In genomic region chr17:44663208-44663607, GRCm38 (mm10) we compare ENCODE assay signal across 25 mouse cellular contexts.
DNase-seq lines count a peak whose midpoint lies in the region; ATAC-seq and TF ChIP-seq lines count a peak whose summit lies in the region.
"Had no signal": no experiment of that assay in that cellular context is flagged by ENCODE, and none has a peak within 500 bp of the region (broad histone marks: within the 10 kb centered on the region; RNA-seq: fewer than 3 reads in every experiment).

No protein-coding gene starts in this region.

- H3K79me2 ChIP-seq in macrophage (ENCODE audit: inconsistent target), result no peaks in the 10 kb centered on the region

- H3K4me1 ChIP-seq in bone marrow macrophage, adult 2 months (ENCODE audit: control insufficient read depth, insufficient read depth, low read length), result peaks cover 28% of the 10 kb centered on the region
- H3K4me1 ChIP-seq: hindbrain, embryonic 13.5 days; midbrain, embryonic 15.5 days had no signal

- DNase-seq in lung, postnatal 25 days (ENCODE audit: low spot score), result peak; percentile 24
- no peak for DNase-seq in lung, adult 18-20 months
- no peak for DNase-seq in embryo, embryonic 10 days (ENCODE audit: low spot score)
- DNase-seq: adrenal gland, adult 8-10 months; cerebellum, adult 11-12 months; cerebellum, adult 9-11 months; gastrocnemius, postnatal 10 days; heart, adult 18-20 months; heart, postnatal 4 days; kidney, adult 11 months; kidney, postnatal 14 days; lung, postnatal 14 days; right cerebral cortex, adult 18-20 months; thymus, postnatal 4 days had no signal

- H3K36me3 ChIP-seq in macrophage (ENCODE audit: inconsistent target), result no peaks in the 10 kb centered on the region
- H3K36me3 ChIP-seq: hindbrain, embryonic 13.5 days; limb, embryonic 13.5 days; midbrain, embryonic 10.5 days; midbrain, embryonic 15.5 days had no signal

- ATAC-seq in cerebellum, adult (ENCODE audit: insufficient number of reproducible peaks, low FRiP score, low TSS enrichment), result no peak
- ATAC-seq: activated CD4-positive, CD25-positive, alpha-beta regulatory T cell, adult 4 months; forebrain, embryonic 16.5 days; midbrain, embryonic 15.5 days had no signal

- peak overlapping the region; percentile 85 for H3K27ac ChIP-seq in bone marrow macrophage, adult 2 months (ENCODE audit: insufficient read depth, low read depth, low read length)
- H3K27ac ChIP-seq in macrophage, result peak overlapping the region; percentile 64
- H3K27ac ChIP-seq: hindbrain, embryonic 13.5 days; left cerebral cortex, adult 2 months; limb, embryonic 13.5 days; midbrain, embryonic 10.5 days; midbrain, embryonic 15.5 days had no signal

- no peak for TF ChIP-seq POLR2A in bone marrow macrophage, adult 2 months (IDR thresholded peaks at IDR 0.05; ENCODE audit: borderline replicate concordance, low read depth, low read length)

- no peak for TF ChIP-seq CTCF in bone marrow macrophage, adult 2 months (IDR thresholded peaks at IDR 0.05; ENCODE audit: low read depth, low read length)

- H3K4me3 ChIP-seq in bone marrow macrophage, adult 2 months (ENCODE audit: insufficient read depth, low read length), result no peak overlapping the region
- H3K4me3 ChIP-seq in macrophage (ENCODE audit: inconsistent target), result no peak overlapping the region
- H3K4me3 ChIP-seq: erythroblast, embryonic 14.5 days; hindbrain, embryonic 13.5 days; left cerebral cortex, adult 2 months; limb, embryonic 13.5 days; midbrain, embryonic 10.5 days; midbrain, embryonic 15.5 days had no signal

- 0% methylated on average over 1 of the region's 1 CpGs for WGBS in macrophage (ENCODE audit: missing documents)
